Mouse (Mus musculus) spleen, adult 2 months (tissue): ENCODE measurements around the gene Ncor1. TPM values are rescaled to one million over a fixed set of nuclear protein-coding genes. Genes with fewer than 3 reads are reported as not detected.

ENCODE experiments used
- DNase-seq, 2 experiments: peaks; one replicate each; pipeline versions ENCODE4 v3.0.0 to v3.0.0-alpha.2; 2012 to 2021; ENCODE audit warnings: low spot score in 2 of 2, low read depth in 1 of 2
- H3K27ac ChIP-seq: fragments of 200-500 bp; 2 replicates; pipeline ENCODE4 v1.5.1; 2012; ENCODE audit warnings: low read length, inconsistent platforms; ENCODE audit not compliant: insufficient read depth
- H3K27me3 ChIP-seq: fragments of 200-500 bp; 2 replicates; pipeline ENCODE4 v1.6.1; 2012; ENCODE audit warnings: mild to moderate bottlenecking, moderate library complexity, low read length, inconsistent platforms; ENCODE audit not compliant: control insufficient read depth, insufficient read depth
- H3K36me3 ChIP-seq: fragments of 200-500 bp; 2 replicates; pipeline ENCODE4 v1.6.1; 2012; ENCODE audit warnings: mild to moderate bottlenecking, low read length, inconsistent platforms; ENCODE audit not compliant: control insufficient read depth, insufficient read depth
- H3K4me1 ChIP-seq: fragments of 200-500 bp; 2 replicates; pipeline ENCODE4 v1.6.1; 2011; ENCODE audit warnings: inconsistent platforms; ENCODE audit not compliant: control insufficient read depth, insufficient read depth, insufficient read length
- H3K4me3 ChIP-seq: fragments of 200-500 bp; 2 replicates; pipeline ENCODE4 v1.5.1; 2011; ENCODE audit warnings: mild to moderate bottlenecking, inconsistent platforms; ENCODE audit not compliant: insufficient read depth, insufficient read length; ENCODE audit errors: extremely low read depth
- CTCF ChIP-seq: fragments of 200-500 bp; IDR thresholded peaks from 2 replicates; pipeline ENCODE4 v1.5.1; 2011; ENCODE audit warnings: mild to moderate bottlenecking, inconsistent platforms; ENCODE audit not compliant: insufficient read depth, insufficient read length, insufficient replicate concordance; ENCODE audit errors: extremely low read depth
- POLR2A ChIP-seq: fragments of 200-500 bp; IDR thresholded peaks from 2 replicates; pipeline ENCODE4 v1.6.1; 2011; ENCODE audit warnings: low read depth, low read length, inconsistent platforms
- WGBS: fragments of 180-500 bp; shearing (Covaris S2); methylation state at CpG from one replicate; pipeline ENCODE4 v1.1.7; 2018; 5-methylcytosine and 5-hydroxymethylcytosine counted together
- polyA plus RNA-seq: library from polyadenylated mRNA; depleted of rRNA; stranded (reverse); fragments of >200 nt; gene quantifications from 2 replicates; pipeline ENCODE4 v1.2.3, GENCODE M21; 2012; rRNA removed

Ncor1 gene
- polyA plus RNA-seq, 1 experiment, result 84.5 TPM

GRCm38 (mm10) chr11:62277086-62277485 lies 181.3 kb downstream of the Ncor1 start:
- no peak for DNase-seq
- H3K4me1 ChIP-seq, result no peaks in the 10 kb centered on the region; the same call in 1 of the 2 replicates
- H3K27me3 ChIP-seq, result no peaks in the 10 kb centered on the region
- no peak for TF ChIP-seq POLR2A
- TF ChIP-seq CTCF, result no peak
- no peak overlapping the region for H3K27ac ChIP-seq
- WGBS, result 92% methylated on average over 8 of the region's 8 CpGs
- no peaks in the 10 kb centered on the region for H3K36me3 ChIP-seq
- H3K4me3 ChIP-seq, result no peak overlapping the region

- H3K4me1 ChIP-seq, result no peaks in the 10 kb centered on the region
- no peak overlapping the region for H3K27ac ChIP-seq
- WGBS, result 83% methylated on average over 5 of the region's 5 CpGs
- H3K36me3 ChIP-seq, result 0 out of 2 replicates have a peak, but pooled peaks cover 1% of the 10 kb centered on the region
- H3K27me3 ChIP-seq, result no peaks in the 10 kb centered on the region
- no peak for DNase-seq
- TF ChIP-seq CTCF (no peak), POLR2A (no peak)
- H3K4me3 ChIP-seq, result no peak overlapping the region
These were observed 187.5 kb downstream of the Ncor1 start for GRCm38 (mm10) chr11:62270851-62271250.

GRCm38 (mm10) chr11:62269097-62269496 lies 189.2 kb downstream of the Ncor1 start:
- Histone ChIP-seq H3K27ac (no peak overlapping the region), H3K4me1 (no peaks in the 10 kb centered on the region), H3K4me3 (no peak overlapping the region), H3K36me3 (0 out of 2 replicates have a peak, but pooled peaks cover 1% of the 10 kb centered on the region), H3K27me3 (no peaks in the 10 kb centered on the region)
- no peak for TF ChIP-seq POLR2A
- TF ChIP-seq CTCF, result no peak
- no peak for DNase-seq
- WGBS, result 92% methylated on average over 12 of the region's 12 CpGs

GRCm38 (mm10) chr11:62268381-62268780 lies 190.0 kb downstream of the Ncor1 start:
- Histone ChIP-seq H3K36me3 (0 out of 2 replicates have a peak, but pooled peaks cover 1% of the 10 kb centered on the region), H3K4me1 (no peaks in the 10 kb centered on the region), H3K27me3 (no peaks in the 10 kb centered on the region), H3K27ac (no peak overlapping the region), H3K4me3 (no peak overlapping the region)
- DNase-seq, result no peak
- WGBS, result 75% methylated on average over 8 of the region's 8 CpGs
- TF ChIP-seq CTCF, result no peak
- TF ChIP-seq POLR2A, result no peak

- Histone ChIP-seq H3K27ac (no peak overlapping the region), H3K36me3 (0 out of 2 replicates have a peak, but pooled peaks cover 1% of the 10 kb centered on the region), H3K4me1 (no peaks in the 10 kb centered on the region), H3K27me3 (no peaks in the 10 kb centered on the region), H3K4me3 (no peak overlapping the region)
- TF ChIP-seq CTCF (no peak), POLR2A (no peak)
- 86% methylated on average over 17 of the region's 17 CpGs for WGBS
- no peak for DNase-seq
These were observed 191.7 kb downstream of the Ncor1 start for GRCm38 (mm10) chr11:62266466-62267214.

Other genes starting within 250 kb of the Ncor1 start
- 1.3 and 2.1 TPM in 2 replicates for gene Adora2b, start 209.6 kb downstream of the Ncor1 start, polyA plus RNA-seq
- 4.4 and 5.7 TPM in 2 replicates for gene Zswim7, start 177.2 kb downstream of the Ncor1 start, polyA plus RNA-seq
- 4.4 and 5.3 TPM in 2 replicates for gene Ttc19, start 177.1 kb downstream of the Ncor1 start, polyA plus RNA-seq
- 4.1 and 4.5 TPM in 2 replicates for gene Pigl, start 81 bp downstream of the Ncor1 start, polyA plus RNA-seq
- gene Cenpv, start 80.7 kb upstream of the Ncor1 start, polyA plus RNA-seq, result 8.5 and 9.4 TPM in 2 replicates
- gene Ubb, start 92.6 kb upstream of the Ncor1 start, polyA plus RNA-seq, result 1,229 and 1,312 TPM in 2 replicates
- 35.4 and 39.8 TPM in 2 replicates for gene Trpv2, start 115.9 kb upstream of the Ncor1 start, polyA plus RNA-seq
- 6.6 and 9.4 TPM in 2 replicates for gene Lrrc75a, start 190.0 kb upstream of the Ncor1 start, polyA plus RNA-seq
- gene Mmgt2, start 190.1 kb upstream of the Ncor1 start, polyA plus RNA-seq, result 22.3 and 24.6 TPM in 2 replicates